Mouse (Mus musculus) small intestine, adult 2 months (tissue): ENCODE measurements around the gene Pkd2l1.

ENCODE experiments used
- CTCF ChIP-seq: fragments of 200-500 bp; IDR thresholded peaks from 2 replicates; pipeline ENCODE4 v1.5.1; 2012; ENCODE audit warnings: low read depth, mild to moderate bottlenecking, control low read depth, inconsistent platforms, low read length, moderate library complexity, mixed read lengths; ENCODE audit not compliant: insufficient replicate concordance, insufficient read length; ENCODE audit errors: extremely low read depth
- POLR2A ChIP-seq: fragments of 200-500 bp; IDR thresholded peaks from 2 replicates; pipeline ENCODE4 v1.6.1; 2012; ENCODE audit warnings: low read depth, mild to moderate bottlenecking, control low read depth, inconsistent platforms, low read length, moderate library complexity

- TF ChIP-seq CTCF = no peak
- TF ChIP-seq POLR2A = no peak
Measured at GRCm38 (mm10) chr19:44207079-44207478, 14.8 kb upstream of the Pkd2l1 start.
